Mouse (Mus musculus): ENCODE data around the gene Gcm2.

- TF ChIP-seq GATA1 (IDR thresholded peaks at IDR 0.05; ENCODE audit: borderline replicate concordance, low read length) (no peak), CTCF (IDR thresholded peaks at IDR 0.05; ENCODE audit: low read depth, low read length) (0 out of 2 replicates have a peak, but pooled peaks have one; percentile 16), TAL1 (conservative IDR thresholded peaks at IDR 0.05; ENCODE audit: low read depth, low read length) (no peak), POLR2AphosphoS5 (IDR thresholded peaks at IDR 0.05; ENCODE audit: insufficient replicate concordance, low read depth, low read length) (no peak)
These were observed 25.7 kb downstream of the Gcm2 start for GRCm38 (mm10) chr13:41085140-41085539.

Data from G1E (cell line).